Mouse (Mus musculus) kidney, postnatal 10 days (tissue): Measurements from ENCODE around the gene Spc24.

Source experiments
- DNase-seq: peaks from one replicate; pipeline ENCODE4 v3.0.0; 2021; ENCODE audit warnings: mixed read lengths

Gene Spc24

GRCm38 (mm10) chr9:21706085-21706484 is 54.0 kb downstream of the Spc24 start:
- no peak for DNase-seq
